Mouse (Mus musculus): ENCODE measurements at regions not wholly inside any gene's neighbourhood (a gene's known extent, or its start where the extent isn't known, plus 50 kb on each side); places are given as distances from the start of the nearest gene placed in this dataset.

DNA sequence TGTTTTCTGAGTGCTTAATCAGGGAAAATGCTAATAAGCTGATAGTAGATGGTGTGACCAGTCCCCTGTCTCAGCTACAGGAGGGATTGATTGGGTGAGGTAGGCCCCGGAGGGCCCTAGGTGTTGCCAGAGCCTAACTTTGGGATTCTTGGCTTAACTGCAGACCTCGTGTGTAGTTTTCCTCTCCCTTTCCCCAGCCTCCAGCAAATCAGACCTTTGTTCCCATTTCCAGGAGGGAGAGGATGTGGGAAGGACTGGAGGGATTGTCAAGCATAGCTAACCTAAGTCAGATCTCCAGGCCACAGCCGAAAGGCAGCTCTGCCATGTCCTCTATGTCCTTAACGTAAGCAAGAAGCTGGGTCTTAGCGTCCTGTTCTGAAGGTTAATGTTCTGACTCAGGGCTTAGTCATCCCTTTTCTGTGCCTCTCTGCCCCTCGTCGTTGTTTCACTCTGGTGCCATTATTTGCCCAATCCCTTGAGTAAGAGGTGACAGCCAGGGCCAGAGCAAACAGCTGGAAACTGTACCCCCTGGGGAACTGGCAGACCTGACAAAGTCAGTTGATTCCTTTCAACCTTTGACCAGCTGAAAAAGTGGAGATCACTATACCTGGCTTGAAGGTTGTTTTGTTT, 83.2 kb upstream of the Sipa1l1 start:
- H3K4me2 ChIP-seq = no peak overlapping the region
- no peak overlapping the region for H3K27ac ChIP-seq (ENCODE audit: poor library complexity, severe bottlenecking)
- H3K9ac ChIP-seq = no peak overlapping the region
- 0 out of 2 replicates have a peak, but pooled peaks cover 9% of the 10 kb centered on the region for H3K4me1 ChIP-seq (replicated peaks)
- no peaks in the 10 kb centered on the region for H3K36me3 ChIP-seq
- no peak overlapping the region for H3K4me3 ChIP-seq
- no peaks in the 10 kb centered on the region for H3K27me3 ChIP-seq (replicated peaks)
- ATAC-seq (ENCODE audit: insufficient number of reproducible peaks, low FRiP score) = no peak
- H3K9me3 ChIP-seq (replicated peaks) = peaks cover 8% of the 10 kb centered on the region
- 33% methylated on average over 7 of the region's 7 CpGs for WGBS

DNA sequence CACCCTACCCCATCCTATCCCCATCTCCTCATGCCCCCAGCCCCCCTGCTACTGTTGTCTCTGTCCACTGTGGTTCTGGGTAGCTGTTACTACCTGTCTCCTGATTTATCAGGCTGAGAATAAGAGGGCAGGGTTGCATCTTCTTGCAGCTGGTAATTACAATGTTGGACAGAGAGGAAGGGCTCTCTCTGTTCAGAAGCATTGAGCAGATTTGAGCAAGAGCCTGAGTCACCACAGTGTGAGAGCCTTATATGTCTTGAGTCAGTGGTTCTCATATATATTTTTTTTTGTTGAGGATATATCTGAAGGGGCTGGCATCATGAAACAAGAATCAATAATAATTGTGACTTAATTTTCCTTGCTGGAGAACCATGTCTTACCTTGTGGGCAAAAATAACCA, 82.7 kb upstream of the Sipa1l1 start:
- 0 out of 2 replicates have a peak, but pooled peaks cover 9% of the 10 kb centered on the region for H3K4me1 ChIP-seq (replicated peaks)
- no peaks in the 10 kb centered on the region for H3K27me3 ChIP-seq (replicated peaks)
- H3K9ac ChIP-seq = no peak overlapping the region
- no peak overlapping the region for H3K4me3 ChIP-seq
- H3K4me2 ChIP-seq = no peak overlapping the region
- ATAC-seq (ENCODE audit: insufficient number of reproducible peaks, low FRiP score) = no peak
- no peak overlapping the region for H3K27ac ChIP-seq (ENCODE audit: poor library complexity, severe bottlenecking)
- H3K36me3 ChIP-seq = no peaks in the 10 kb centered on the region
- H3K9me3 ChIP-seq (replicated peaks) = peaks cover 8% of the 10 kb centered on the region

DNA sequence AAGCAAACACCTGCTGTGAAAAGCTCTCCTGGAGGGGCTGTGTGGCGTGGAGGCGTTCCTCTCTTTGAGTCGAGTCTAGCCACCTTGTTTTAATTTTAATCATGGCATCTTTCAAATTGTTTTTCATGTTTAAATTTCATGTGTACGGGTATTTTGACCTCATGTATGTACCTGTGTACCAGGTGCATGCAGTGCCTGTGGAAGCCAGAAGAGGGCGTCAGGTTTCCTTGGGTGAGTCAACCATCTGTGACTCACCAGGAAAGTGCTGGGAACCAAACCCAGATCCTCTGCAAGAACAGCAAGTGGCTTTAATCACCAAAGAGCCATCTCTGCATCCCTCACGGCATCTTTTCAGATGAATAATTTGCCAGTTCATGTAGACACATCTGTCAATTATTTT, 79.8 kb upstream of the Sipa1l1 start:
- Histone ChIP-seq H3K4me2 (no peak overlapping the region), H3K9me3 (replicated peaks) (0 out of 2 replicates have a peak, but pooled peaks cover 4% of the 10 kb centered on the region), H3K4me3 (no peak overlapping the region), H3K36me3 (no peaks in the 10 kb centered on the region), H3K27me3 (replicated peaks) (no peaks in the 10 kb centered on the region), H3K9ac (no peak overlapping the region), H3K4me1 (replicated peaks) (0 out of 2 replicates have a peak, but pooled peaks cover 14% of the 10 kb centered on the region), H3K27ac (ENCODE audit: poor library complexity, severe bottlenecking) (no peak overlapping the region)
- ATAC-seq (ENCODE audit: insufficient number of reproducible peaks, low FRiP score) = no peak
- WGBS = 82% methylated on average over 6 of the region's 6 CpGs

DNA sequence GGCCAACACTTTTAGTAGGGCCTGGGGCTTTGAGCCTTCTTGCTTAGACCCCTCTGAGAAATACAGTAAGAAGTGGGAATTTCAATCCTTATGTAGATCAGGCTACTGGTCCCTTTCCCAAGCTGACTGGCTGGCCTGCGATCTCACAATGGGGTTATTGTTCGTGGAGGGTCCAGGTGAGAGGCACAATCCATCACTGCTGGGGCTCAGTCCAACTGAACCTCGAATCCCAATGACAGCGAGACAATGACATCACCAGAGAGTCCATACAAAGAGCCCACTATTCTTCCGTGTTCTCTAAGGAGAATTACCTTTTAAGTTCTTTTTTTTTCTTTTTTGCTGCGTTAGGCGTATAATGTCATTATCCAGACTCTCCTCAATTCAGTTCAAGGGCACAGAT, 75.8 kb upstream of the Sipa1l1 start:
- WGBS = 64% methylated on average over 7 of the region's 7 CpGs
- no peaks in the 10 kb centered on the region for H3K27me3 ChIP-seq (replicated peaks)
- H3K4me1 ChIP-seq (replicated peaks) = 0 out of 2 replicates have a peak, but pooled peaks cover 5% of the 10 kb centered on the region
- no peak overlapping the region for H3K4me3 ChIP-seq
- H3K9ac ChIP-seq = no peak overlapping the region
- H3K4me2 ChIP-seq = no peak overlapping the region
- H3K9me3 ChIP-seq (replicated peaks) = 0 out of 2 replicates have a peak, but pooled peaks cover 8% of the 10 kb centered on the region
- no peaks in the 10 kb centered on the region for H3K36me3 ChIP-seq
- H3K27ac ChIP-seq (ENCODE audit: poor library complexity, severe bottlenecking) = no peak overlapping the region
- ATAC-seq (ENCODE audit: insufficient number of reproducible peaks, low FRiP score) = no peak

DNA sequence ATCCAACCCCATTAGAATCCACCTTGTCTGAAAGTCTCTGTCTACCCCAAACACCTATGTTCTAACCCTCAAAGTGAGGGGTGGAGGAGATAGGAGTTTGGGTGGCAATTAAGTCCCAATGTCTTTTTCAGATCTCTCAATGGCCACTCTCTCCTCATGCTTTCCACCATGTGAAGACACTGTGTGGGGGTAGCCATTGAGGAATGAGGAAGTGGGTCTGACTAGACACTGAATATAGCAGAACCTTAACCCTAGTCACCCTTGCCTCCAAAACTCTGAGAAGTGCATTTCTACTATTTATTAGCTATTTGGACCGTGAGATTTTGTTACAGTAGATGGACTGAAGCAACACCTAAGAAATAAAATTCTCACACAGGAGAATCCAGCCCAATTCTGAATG, 73.7 kb upstream of the Sipa1l1 start:
- no peaks in the 10 kb centered on the region for H3K36me3 ChIP-seq
- no peak overlapping the region for H3K4me2 ChIP-seq
- H3K9ac ChIP-seq = no peak overlapping the region
- no peak for ATAC-seq (ENCODE audit: insufficient number of reproducible peaks, low FRiP score)
- 81% methylated on average over 1 of the region's 1 CpGs for WGBS
- no peaks in the 10 kb centered on the region for H3K27me3 ChIP-seq (replicated peaks)
- no peak overlapping the region for H3K4me3 ChIP-seq
- H3K9me3 ChIP-seq (replicated peaks) = 0 out of 2 replicates have a peak, but pooled peaks cover 4% of the 10 kb centered on the region
- H3K4me1 ChIP-seq (replicated peaks) = 0 out of 2 replicates have a peak, but pooled peaks cover 5% of the 10 kb centered on the region
- no peak overlapping the region for H3K27ac ChIP-seq (ENCODE audit: poor library complexity, severe bottlenecking)

DNA sequence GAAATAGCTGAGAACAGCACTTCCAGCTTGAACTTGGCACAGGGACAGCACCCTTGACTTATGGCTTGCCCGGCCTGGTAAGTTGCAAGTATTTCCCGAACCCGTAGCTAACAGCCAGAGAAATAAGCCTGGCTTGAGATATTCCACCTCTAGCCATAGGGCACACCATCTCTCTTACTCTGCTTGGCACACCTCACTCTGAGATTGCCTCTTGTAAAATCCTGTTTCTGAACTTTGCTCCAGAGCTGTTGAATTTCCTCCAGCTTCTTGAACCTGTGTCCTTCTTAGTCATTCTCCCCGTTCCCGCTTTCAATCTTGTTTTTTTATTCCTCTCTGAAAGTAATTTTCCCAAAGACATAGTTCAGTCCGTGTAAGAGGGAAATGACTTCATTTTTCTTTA, 72.0 kb upstream of the Sipa1l1 start:
- no peaks in the 10 kb centered on the region for H3K27me3 ChIP-seq (replicated peaks)
- H3K9ac ChIP-seq = no peak overlapping the region
- 84% methylated on average over 6 of the region's 6 CpGs for WGBS
- no peak overlapping the region for H3K4me3 ChIP-seq
- 0 out of 2 replicates have a peak, but pooled peaks cover 5% of the 10 kb centered on the region for H3K4me1 ChIP-seq (replicated peaks)
- ATAC-seq (ENCODE audit: insufficient number of reproducible peaks, low FRiP score) = no peak
- no peak overlapping the region for H3K27ac ChIP-seq (ENCODE audit: poor library complexity, severe bottlenecking)
- H3K9me3 ChIP-seq (replicated peaks) = 0 out of 2 replicates have a peak, but pooled peaks cover 4% of the 10 kb centered on the region
- no peaks in the 10 kb centered on the region for H3K36me3 ChIP-seq
- no peak overlapping the region for H3K4me2 ChIP-seq

DNA sequence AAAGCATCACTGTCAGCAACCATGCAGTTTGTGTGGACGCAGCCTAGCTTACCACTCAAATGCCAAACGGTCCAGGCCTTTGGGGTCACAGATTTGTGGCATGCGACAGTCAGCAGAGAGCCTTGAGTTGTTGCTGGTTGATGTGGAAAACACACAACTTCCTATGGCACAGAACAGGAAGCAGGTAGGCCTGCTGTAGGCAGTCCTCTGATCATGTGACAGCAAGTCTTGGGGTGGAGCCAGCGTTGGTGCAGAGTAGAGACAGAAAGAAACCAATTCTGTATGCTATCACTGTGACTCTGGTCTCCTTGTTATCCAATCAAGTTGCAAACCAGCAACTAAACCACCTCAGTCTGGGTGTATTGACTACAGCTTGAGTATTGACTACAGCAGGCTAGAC, 71.5 kb upstream of the Sipa1l1 start:
- Histone ChIP-seq H3K9me3 (replicated peaks) (0 out of 2 replicates have a peak, but pooled peaks cover 4% of the 10 kb centered on the region), H3K9ac (no peak overlapping the region), H3K27ac (ENCODE audit: poor library complexity, severe bottlenecking) (no peak overlapping the region), H3K4me1 (replicated peaks) (0 out of 2 replicates have a peak, but pooled peaks cover 5% of the 10 kb centered on the region), H3K36me3 (no peaks in the 10 kb centered on the region), H3K27me3 (replicated peaks) (no peaks in the 10 kb centered on the region), H3K4me3 (no peak overlapping the region), H3K4me2 (no peak overlapping the region)
- no peak for ATAC-seq (ENCODE audit: insufficient number of reproducible peaks, low FRiP score)
- WGBS = 88% methylated on average over 4 of the region's 4 CpGs

DNA sequence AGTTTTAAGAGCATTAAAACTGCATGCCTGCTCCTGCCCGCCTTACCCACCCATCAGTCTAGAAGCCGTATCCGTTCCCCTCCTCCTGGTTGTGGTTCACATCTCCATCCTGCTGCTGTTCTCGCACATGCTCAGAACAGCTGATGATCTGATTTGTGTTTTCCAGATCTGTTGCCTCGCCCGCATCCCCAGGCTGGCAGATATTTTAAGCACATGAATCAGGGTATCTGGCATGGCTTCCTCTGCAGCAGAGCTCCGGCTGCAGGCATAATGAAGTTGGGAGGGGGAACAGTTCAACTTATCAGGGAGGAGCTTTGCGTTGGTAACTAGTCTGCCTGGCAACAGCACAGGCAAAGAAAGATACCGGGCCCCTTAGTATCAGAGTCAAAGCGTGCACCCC, 64.9 kb upstream of the Sipa1l1 start:
- 30% methylated on average over 10 of the region's 10 CpGs for WGBS
- peak overlapping the region; percentile 14; the same call in 1 of the 2 replicates for H3K4me2 ChIP-seq
- no peaks in the 10 kb centered on the region for H3K36me3 ChIP-seq
- no peak overlapping the region for H3K4me3 ChIP-seq
- H3K27me3 ChIP-seq (replicated peaks) = no peaks in the 10 kb centered on the region
- H3K27ac ChIP-seq (ENCODE audit: poor library complexity, severe bottlenecking) = peak overlapping the region; percentile 58
- peak; percentile 59 for ATAC-seq (ENCODE audit: insufficient number of reproducible peaks, low FRiP score)
- peaks cover 8% of the 10 kb centered on the region; the same call in 1 of the 2 replicates for H3K9me3 ChIP-seq (replicated peaks)
- peaks cover 32% of the 10 kb centered on the region for H3K4me1 ChIP-seq (replicated peaks)
- no peak overlapping the region for H3K9ac ChIP-seq

DNA sequence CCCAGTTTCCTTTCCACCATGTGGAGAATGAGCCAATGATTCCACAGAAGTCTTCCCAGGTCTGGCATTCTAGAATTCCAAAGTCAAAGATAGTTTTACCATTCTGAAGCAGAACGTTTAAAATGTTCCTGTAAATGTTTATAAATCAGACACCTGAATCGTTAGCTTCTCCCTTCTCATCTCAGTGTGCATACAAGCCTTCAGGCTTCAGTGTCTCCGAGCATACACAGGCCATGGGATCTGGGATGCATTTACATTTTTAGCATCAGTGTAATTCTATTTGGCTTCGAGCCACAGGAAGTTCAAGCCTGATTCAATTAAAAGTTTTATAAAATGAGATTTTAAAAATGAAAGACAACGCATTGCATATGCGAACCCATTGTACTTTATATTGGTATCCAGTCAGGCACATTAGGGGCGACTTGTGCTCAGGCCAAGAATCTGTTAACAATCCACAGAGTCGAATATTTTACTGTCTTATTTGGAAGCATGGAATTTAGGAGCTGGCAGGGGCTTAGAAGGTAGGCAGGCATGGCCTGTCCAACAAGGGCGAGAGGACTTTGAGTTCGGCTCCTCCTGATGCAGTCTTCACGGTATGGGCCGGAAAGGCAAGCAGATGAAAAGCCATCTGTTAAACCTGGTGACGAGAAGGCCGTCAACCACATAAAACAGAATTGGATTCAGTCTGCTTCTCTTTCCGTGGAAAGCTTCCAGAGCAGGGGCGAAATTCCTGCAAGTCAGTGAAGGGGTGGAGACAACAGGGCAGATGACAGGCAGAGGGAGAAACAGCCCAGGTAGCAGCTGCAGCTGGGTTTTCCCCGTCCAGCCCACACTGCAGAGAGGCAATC, 63.7 kb upstream of the Sipa1l1 start:
- peak overlapping the region; percentile 58 for H3K27ac ChIP-seq (ENCODE audit: poor library complexity, severe bottlenecking)
- ATAC-seq (ENCODE audit: insufficient number of reproducible peaks, low FRiP score) = no peak

DNA sequence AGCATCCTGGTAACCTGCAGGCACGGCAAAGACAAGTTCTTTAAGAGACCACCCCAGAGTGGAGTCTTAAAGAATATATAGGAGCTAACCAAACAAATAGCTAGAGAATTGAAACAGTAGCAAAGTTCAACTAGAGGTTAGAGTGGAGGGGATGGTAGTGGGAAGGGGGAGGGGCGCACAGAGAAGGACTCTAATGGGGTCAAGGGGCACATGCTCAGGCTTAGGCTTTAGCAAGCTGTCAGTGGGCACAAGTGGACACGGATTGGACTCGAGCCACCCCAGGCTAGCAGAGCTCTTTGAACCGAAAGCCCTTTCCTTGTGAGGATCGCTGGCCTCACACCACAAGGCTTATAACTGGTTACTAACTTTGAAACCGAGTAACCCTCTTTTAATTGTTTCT, 53.4 kb upstream of the Sipa1l1 start:
- Histone ChIP-seq H3K9ac (no peak overlapping the region), H3K4me2 (no peak overlapping the region), H3K4me3 (no peak overlapping the region), H3K4me1 (replicated peaks) (peaks cover 38% of the 10 kb centered on the region), H3K27me3 (replicated peaks) (no peaks in the 10 kb centered on the region), H3K9me3 (replicated peaks) (peaks cover 4% of the 10 kb centered on the region; the same call in 1 of the 2 replicates), H3K36me3 (no peaks in the 10 kb centered on the region), H3K27ac (ENCODE audit: poor library complexity, severe bottlenecking) (peak overlapping the region; percentile 8; the same call in 1 of the 2 replicates)
- whole genome bisulfite sequencing = 62% methylated on average over 7 of the region's 7 CpGs
- no peak for ATAC-seq (ENCODE audit: insufficient number of reproducible peaks, low FRiP score)

More for the DNA sequence above, 63.7 kb upstream of the Sipa1l1 start:
- H3K4me2 ChIP-seq = no peak overlapping the region
- peaks cover 8% of the 10 kb centered on the region; the same call in 1 of the 2 replicates for H3K9me3 ChIP-seq (replicated peaks)
- no peak overlapping the region for H3K4me3 ChIP-seq
- WGBS = 51% methylated on average over 17 of the region's 17 CpGs
- H3K27me3 ChIP-seq (replicated peaks) = no peaks in the 10 kb centered on the region
- H3K36me3 ChIP-seq = no peaks in the 10 kb centered on the region
- H3K4me1 ChIP-seq (replicated peaks) = peaks cover 32% of the 10 kb centered on the region
- no peak overlapping the region for H3K9ac ChIP-seq
